Mouse (Mus musculus) embryonic facial prominence, embryonic 11.5 days (tissue): ENCODE measurements around the gene Aagab. TPM values are rescaled to one million over a fixed set of nuclear protein-coding genes. Genes with fewer than 3 reads are reported as not detected.

Experiments
- ATAC-seq: fragments of 200-750 bp; cut with Nextera tagmentation; replicated peaks from 2 replicates; pipeline ENCODE4 v1.8.0; 2017; ENCODE audit warnings: low read depth; ENCODE audit not compliant: insufficient number of reproducible peaks, low FRiP score, low TSS enrichment
- DNase-seq: peaks from one replicate; pipeline ENCODE4 v3.0.0-alpha.2; 2015; ENCODE audit warnings: low spot score
- H3K27ac ChIP-seq: fragments of 300-500 bp; sonication (generic); replicated peaks from 2 replicates; pipeline ENCODE4 v1.5.1; 2014; ENCODE audit warnings: mild to moderate bottlenecking, low read depth, low read length, control low read depth
- H3K27me3 ChIP-seq: fragments of 300-500 bp; sonication (generic); 2 replicates; pipeline ENCODE4 v1.6.1; 2014; ENCODE audit warnings: mild to moderate bottlenecking, low read length, moderate library complexity, mixed read lengths; ENCODE audit not compliant: control insufficient read depth, insufficient read depth
- H3K36me3 ChIP-seq: fragments of 300-500 bp; sonication (generic); replicated peaks from 2 replicates; pipeline ENCODE4 v1.6.1; 2014; ENCODE audit warnings: low read depth, mild to moderate bottlenecking, low read length, moderate library complexity, mixed read lengths; ENCODE audit not compliant: control insufficient read depth, insufficient read depth
- H3K4me1 ChIP-seq: fragments of 300-500 bp; sonication (generic); 2 replicates; pipeline ENCODE4 v1.6.1; 2014; ENCODE audit warnings: low read length, mixed read lengths; ENCODE audit not compliant: control insufficient read depth, insufficient read depth
- H3K4me2 ChIP-seq: fragments of 300-500 bp; sonication (generic); 2 replicates; pipeline ENCODE4 v1.6.1; 2014; ENCODE audit warnings: low read depth, mild to moderate bottlenecking, control low read depth, low read length, moderate library complexity
- H3K4me3 ChIP-seq: fragments of 300-500 bp; sonication (generic); 2 replicates; pipeline ENCODE4 v1.5.1; 2014; ENCODE audit warnings: low read depth, low read length, control low read depth
- H3K9ac ChIP-seq: fragments of 300-500 bp; sonication (generic); replicated peaks from 2 replicates; pipeline ENCODE4 v1.6.1; 2014; ENCODE audit warnings: mild to moderate bottlenecking, control low read depth, low read length
- H3K9me3 ChIP-seq: fragments of 300-500 bp; sonication (generic); replicated peaks from 2 replicates; pipeline ENCODE4 v1.6.1; 2016; ENCODE audit warnings: mild to moderate bottlenecking, low read length, inconsistent platforms, mixed read lengths; ENCODE audit not compliant: control insufficient read depth
- WGBS: fragments of 180-500 bp; shearing (Covaris S2); extraction: QIAGEN DNeasy Blood & Tissue Kit; methylation state at CpG from one replicate; pipeline ENCODE4 v1.1.7; 2014; 5-methylcytosine and 5-hydroxymethylcytosine counted together
- polyA plus RNA-seq: library from polyadenylated mRNA; unstranded; fragments of >200 nt; fragmentation: Nextera tagmentation; extraction: Ambion mirVana; gene quantifications from 2 replicates; pipeline ENCODE4 v1.2.1, GENCODE M21; 2014

Aagab gene
- polyA plus RNA-seq, 1 experiment from 2014 or later, result 33.5 TPM

DNA sequence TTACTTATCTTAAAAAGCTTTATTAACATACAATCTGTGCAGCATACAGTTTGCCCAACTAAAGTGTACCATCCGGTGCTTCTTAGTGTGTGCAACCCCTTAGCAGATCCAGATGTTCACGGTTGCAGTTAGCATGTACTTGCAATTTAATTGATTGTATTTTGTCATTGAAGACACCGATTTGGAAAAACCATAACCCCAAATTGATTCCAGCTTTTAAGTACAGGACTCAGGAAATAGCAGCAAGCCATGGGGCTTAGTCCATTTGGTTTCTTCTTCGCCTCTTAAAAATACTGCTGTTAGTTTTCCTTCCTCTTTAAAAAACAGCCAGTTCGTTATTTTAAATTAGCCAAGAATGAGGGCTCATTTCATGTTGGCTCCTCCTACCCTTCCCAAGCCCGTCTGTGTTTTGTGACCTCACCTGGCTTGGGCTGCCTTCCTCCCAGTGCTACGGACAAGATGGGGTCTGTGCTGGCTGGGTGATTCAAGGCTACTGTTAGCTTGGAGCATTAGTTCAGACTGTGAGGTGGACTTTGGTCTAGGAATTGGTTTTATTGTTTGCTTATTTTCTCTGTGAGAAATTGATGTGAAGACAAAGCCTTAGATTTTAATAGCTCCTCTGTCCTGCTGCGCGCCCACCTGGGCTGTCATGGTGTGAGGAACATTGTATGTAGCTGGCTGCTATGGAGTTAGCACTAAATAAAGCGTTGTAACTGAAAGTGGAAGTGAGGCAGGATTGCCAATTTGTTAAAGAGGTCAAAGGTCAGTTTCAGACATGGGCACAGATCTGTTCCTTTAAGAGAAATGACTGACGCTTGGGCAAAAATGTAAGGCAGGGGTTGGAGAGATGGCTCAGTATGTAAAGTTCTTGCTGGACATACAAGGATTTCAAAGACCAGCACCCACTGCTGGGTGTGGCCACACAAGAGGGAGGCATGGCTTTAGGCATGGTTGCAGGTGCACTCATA lies 11.8 kb downstream of the Aagab start:
- no peak overlapping the region for H3K4me3 ChIP-seq
- WGBS, result 61% methylated on average over 11 of the region's 11 CpGs
- no peaks in the 10 kb centered on the region for H3K27me3 ChIP-seq
- H3K4me2 ChIP-seq, result no peak overlapping the region
- no peak overlapping the region for H3K9ac ChIP-seq
- no peak overlapping the region for H3K27ac ChIP-seq
- H3K9me3 ChIP-seq, result no peaks in the 10 kb centered on the region
- ATAC-seq, result no peak
- H3K36me3 ChIP-seq, result peaks cover 3% of the 10 kb centered on the region; the same call in 1 of the 2 replicates
- H3K4me1 ChIP-seq, result peaks cover 7% of the 10 kb centered on the region
- DNase-seq, result peak; percentile 55

DNA sequence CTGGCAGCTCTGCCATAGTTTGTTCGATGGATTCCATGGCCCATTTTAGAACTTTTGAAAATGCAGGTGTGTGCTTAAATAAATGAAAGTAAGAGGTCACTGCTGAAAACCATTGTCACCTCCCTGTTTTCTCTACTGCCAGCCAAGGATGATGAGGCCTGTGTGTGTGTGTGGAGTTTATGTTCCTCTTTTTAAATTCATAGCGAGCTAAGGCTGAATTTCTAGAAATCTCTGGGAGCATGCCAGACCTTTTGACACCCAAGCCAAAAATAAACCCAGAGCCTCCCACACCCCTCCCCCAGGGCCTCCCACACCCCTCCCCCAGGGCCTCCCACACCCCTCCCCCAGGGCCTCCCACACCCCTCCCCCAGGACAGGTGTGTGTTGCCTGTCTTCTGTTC lies 15.5 kb downstream of the Aagab start:
- Histone ChIP-seq H3K4me1 (peaks cover 3% of the 10 kb centered on the region), H3K4me2 (no peak overlapping the region), H3K9ac (no peak overlapping the region), H3K4me3 (no peak overlapping the region), H3K27me3 (no peaks in the 10 kb centered on the region), H3K36me3 (peaks cover 3% of the 10 kb centered on the region; the same call in 1 of the 2 replicates), H3K27ac (no peak overlapping the region), H3K9me3 (no peaks in the 10 kb centered on the region)
- WGBS, result 100% methylated on average over 2 of the region's 2 CpGs
- DNase-seq (no peak), ATAC-seq (no peak)

DNA sequence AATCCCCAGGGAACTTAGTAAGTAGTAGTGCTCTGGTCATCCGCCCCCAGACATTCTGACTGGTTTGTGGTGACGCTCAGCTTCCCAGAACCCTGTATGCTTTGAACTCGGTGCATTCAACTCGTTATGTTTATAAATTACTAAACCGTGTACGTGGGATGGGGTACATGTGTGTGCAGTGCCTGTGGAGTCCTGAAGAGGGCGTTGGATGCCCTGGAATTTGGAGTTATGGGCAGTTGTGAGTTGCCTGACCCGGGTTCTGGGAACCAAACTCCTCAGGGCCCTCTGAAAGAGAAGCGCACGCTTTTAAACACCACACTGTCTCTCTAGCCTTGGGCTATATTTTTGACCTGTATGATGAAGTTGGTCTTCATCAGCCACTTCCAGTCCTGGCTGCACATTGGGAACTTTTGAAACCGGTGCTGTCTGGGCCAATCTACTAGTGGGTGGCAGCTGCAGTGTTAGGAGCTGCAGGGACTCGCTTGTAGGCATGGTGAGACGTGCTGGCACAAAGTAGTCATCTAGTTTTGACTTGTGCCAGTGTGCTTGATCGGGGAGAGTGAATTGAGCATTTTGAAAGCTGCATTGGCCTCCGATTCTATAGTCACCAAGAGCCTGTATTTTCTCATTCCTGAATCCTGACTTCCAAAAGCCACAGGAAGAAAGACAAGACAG lies 21.6 kb downstream of the Aagab start:
- Histone ChIP-seq H3K27me3 (no peaks in the 10 kb centered on the region), H3K36me3 (no peaks in the 10 kb centered on the region), H3K9me3 (no peaks in the 10 kb centered on the region), H3K27ac (no peak overlapping the region), H3K4me1 (no peaks in the 10 kb centered on the region), H3K9ac (no peak overlapping the region), H3K4me3 (no peak overlapping the region), H3K4me2 (no peak overlapping the region)
- ATAC-seq, result no peak
- WGBS, result 71% methylated on average over 15 of the region's 15 CpGs
- no peak for DNase-seq

DNA sequence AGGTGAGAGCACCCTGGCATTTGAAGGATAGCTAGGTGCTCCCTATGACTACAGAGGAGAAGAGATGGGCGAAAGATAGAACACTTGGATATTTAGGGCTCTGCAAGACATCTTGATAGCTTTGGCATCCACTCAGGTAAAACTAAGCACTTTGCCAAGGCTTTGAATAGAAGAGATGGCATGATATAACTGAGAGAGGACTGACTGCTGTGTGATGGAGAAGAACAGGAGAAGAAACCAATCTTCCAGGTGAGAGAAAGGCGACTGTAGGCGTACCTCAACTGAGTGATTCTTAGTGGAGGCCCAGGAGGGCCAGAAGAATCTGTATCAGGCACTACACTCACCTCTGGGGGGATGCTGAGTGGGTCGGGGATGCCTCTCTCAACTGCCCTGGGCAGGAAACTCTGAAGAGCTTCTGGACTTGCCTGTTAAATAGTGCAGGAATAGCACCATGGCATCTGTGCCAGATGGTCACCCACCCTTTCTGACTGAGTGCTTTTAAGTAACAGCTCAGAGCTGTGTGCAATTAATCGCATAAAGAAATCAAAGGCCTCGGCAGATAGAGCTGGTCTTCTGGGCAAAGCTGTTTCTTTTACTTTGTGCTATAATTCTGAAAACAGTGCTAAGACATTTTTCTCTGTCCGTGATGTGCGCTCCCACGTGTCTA lies 22.8 kb downstream of the Aagab start:
- H3K4me1 ChIP-seq, result no peaks in the 10 kb centered on the region

DNA sequence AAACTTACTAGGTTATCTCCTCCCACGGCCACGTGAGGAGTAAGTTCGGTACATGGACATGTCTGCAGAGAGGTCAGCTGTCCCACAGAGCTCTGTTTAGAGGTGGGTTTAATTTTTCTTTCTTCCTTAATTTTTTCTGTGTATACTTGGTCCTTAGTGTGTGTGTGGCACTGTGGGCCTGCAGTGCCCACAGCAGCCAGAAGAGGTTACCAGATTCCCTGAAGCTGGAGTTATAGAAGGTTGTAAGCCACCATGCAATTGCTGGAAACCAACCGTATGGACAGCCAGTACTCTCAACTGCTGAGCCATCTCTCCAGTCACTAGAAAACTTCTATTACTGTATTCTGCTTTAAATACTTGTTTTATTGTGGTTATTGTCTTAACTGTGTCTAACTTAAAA lies 29.6 kb downstream of the Aagab start:
- DNase-seq (no peak), ATAC-seq (no peak)
- Histone ChIP-seq H3K4me2 (no peak overlapping the region), H3K9me3 (no peaks in the 10 kb centered on the region), H3K9ac (no peak overlapping the region), H3K27ac (no peak overlapping the region), H3K4me1 (no peaks in the 10 kb centered on the region), H3K27me3 (no peaks in the 10 kb centered on the region), H3K4me3 (no peak overlapping the region), H3K36me3 (no peaks in the 10 kb centered on the region)
- WGBS, result 97% methylated on average over 4 of the region's 4 CpGs

More for the DNA sequence above, 22.8 kb downstream of the Aagab start:
- Histone ChIP-seq H3K9me3 (no peaks in the 10 kb centered on the region), H3K9ac (no peak overlapping the region), H3K4me3 (no peak overlapping the region), H3K4me2 (no peak overlapping the region), H3K36me3 (no peaks in the 10 kb centered on the region), H3K27me3 (no peaks in the 10 kb centered on the region), H3K27ac (no peak overlapping the region)
- ATAC-seq (no peak), DNase-seq (no peak)
- 91% methylated on average over 9 of the region's 9 CpGs for WGBS

DNA sequence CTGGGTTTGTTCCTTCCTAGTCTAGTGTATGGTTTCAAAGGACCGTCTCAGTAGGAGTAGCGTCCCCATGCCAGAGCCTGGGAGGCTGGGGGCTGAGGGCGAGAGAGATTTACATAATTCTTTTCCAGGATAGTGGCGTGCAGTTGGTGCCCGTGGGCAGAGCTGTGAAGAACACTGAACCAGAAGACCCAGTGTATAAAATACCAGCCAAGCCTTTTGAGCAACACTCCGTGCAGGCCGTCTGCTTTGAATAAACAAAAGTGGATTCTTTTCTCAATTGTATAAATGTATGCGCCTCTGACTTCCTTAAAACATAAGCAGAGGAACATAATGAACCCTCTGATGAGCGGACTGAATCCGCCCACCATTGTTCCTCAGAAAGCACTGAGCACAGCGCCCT lies 30.5 kb downstream of the Aagab start:
- ATAC-seq (0 out of 2 replicates have a peak, but pooled peaks have one; percentile 44), DNase-seq (no peak)
- H3K27me3 ChIP-seq, result no peaks in the 10 kb centered on the region
- no peak overlapping the region for H3K4me2 ChIP-seq
- no peaks in the 10 kb centered on the region for H3K4me1 ChIP-seq
- no peaks in the 10 kb centered on the region for H3K9me3 ChIP-seq
- H3K9ac ChIP-seq, result no peak overlapping the region
- H3K36me3 ChIP-seq, result no peaks in the 10 kb centered on the region
- H3K27ac ChIP-seq, result no peak overlapping the region
- WGBS, result 67% methylated on average over 11 of the region's 11 CpGs
- no peak overlapping the region for H3K4me3 ChIP-seq

DNA sequence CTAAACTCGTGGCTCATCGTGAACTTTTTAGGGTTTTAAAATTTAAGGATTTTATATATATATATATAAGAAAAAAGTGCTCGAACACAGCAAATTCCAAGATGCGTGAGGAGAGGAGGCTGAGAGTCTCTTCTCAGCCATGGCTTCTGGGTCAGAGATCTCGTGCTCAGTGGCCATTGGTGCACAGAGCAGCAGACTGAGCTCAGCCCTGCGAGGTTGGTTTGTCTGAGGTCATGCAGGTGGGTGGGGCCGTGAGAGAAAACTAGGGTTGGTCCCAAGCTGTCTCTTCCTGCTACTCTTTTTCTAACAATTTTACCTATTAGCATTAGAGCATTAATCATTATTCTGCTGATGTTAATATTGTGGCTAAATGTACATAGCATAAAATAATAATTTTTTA lies 30.9 kb downstream of the Aagab start:
- H3K9ac ChIP-seq, result no peak overlapping the region
- H3K4me2 ChIP-seq, result no peak overlapping the region
- H3K4me1 ChIP-seq, result no peaks in the 10 kb centered on the region
- ATAC-seq (no peak), DNase-seq (no peak)
- WGBS, result 74% methylated on average over 7 of the region's 7 CpGs
- no peaks in the 10 kb centered on the region for H3K36me3 ChIP-seq
- no peaks in the 10 kb centered on the region for H3K9me3 ChIP-seq
- no peaks in the 10 kb centered on the region for H3K27me3 ChIP-seq
- no peak overlapping the region for H3K27ac ChIP-seq
- no peak overlapping the region for H3K4me3 ChIP-seq
